Mouse (Mus musculus): ENCODE results near the gene Palm2.
"Not testable (repeated sequence)": the region's sequence is repeated elsewhere in the genome, so short reads cannot be mapped to it uniquely, and the experiment has no call there.

Gene Palm2

GRCm38 (mm10) chr4:57433941-57434704 lies at the start of gene Palm2:
Gene Palm2, plus strand, starts transcription at chr4:57434247.
- DNase-seq (ENCODE audit: low read depth, low spot score), result peak; percentile 63

- no peak for DNase-seq (ENCODE audit: low read depth, low spot score)
These were observed 49.7 kb upstream of the Palm2 start for GRCm38 (mm10) chr4:57384355-57384754.

- DNase-seq (ENCODE audit: low read depth, low spot score), result no peak
These were observed 42.9 kb upstream of the Palm2 start for GRCm38 (mm10) chr4:57391103-57391502.

GRCm38 (mm10) chr4:57396414-57396813 lies 37.6 kb upstream of the Palm2 start:
- no peak for DNase-seq (ENCODE audit: low read depth, low spot score)

GRCm38 (mm10) chr4:57412385-57412784 lies 21.7 kb upstream of the Palm2 start:
- DNase-seq (ENCODE audit: low read depth, low spot score), result not testable (repeated sequence)

GRCm38 (mm10) chr4:57413016-57413415 lies 21.0 kb upstream of the Palm2 start:
- DNase-seq (ENCODE audit: low read depth, low spot score), result no peak

GRCm38 (mm10) chr4:57413670-57414069 lies 20.4 kb upstream of the Palm2 start:
- DNase-seq (ENCODE audit: low read depth, low spot score), result not testable (repeated sequence)

- no peak for DNase-seq (ENCODE audit: low read depth, low spot score)
These were observed 10.0 kb upstream of the Palm2 start for GRCm38 (mm10) chr4:57424011-57424410.

GRCm38 (mm10) chr4:57428317-57428716 lies 5.7 kb upstream of the Palm2 start:
- no peak for DNase-seq (ENCODE audit: low read depth, low spot score)

- DNase-seq (ENCODE audit: low read depth, low spot score), result no peak
These were observed 786 bp downstream of the Palm2 start for GRCm38 (mm10) chr4:57434705-57435360.

GRCm38 (mm10) chr4:57436286-57436685 lies 2.2 kb downstream of the Palm2 start:
- DNase-seq (ENCODE audit: low read depth, low spot score), result no peak

- no peak for DNase-seq (ENCODE audit: low read depth, low spot score)
These were observed 12.0 kb downstream of the Palm2 start for GRCm38 (mm10) chr4:57446082-57446481.

GRCm38 (mm10) chr4:57446854-57447444 lies 12.9 kb downstream of the Palm2 start:
- DNase-seq (ENCODE audit: low read depth, low spot score), result no peak

GRCm38 (mm10) chr4:57451896-57452295 lies 17.8 kb downstream of the Palm2 start:
- DNase-seq (ENCODE audit: low read depth, low spot score), result no peak

GRCm38 (mm10) chr4:57452661-57453060 lies 18.6 kb downstream of the Palm2 start:
- DNase-seq (ENCODE audit: low read depth, low spot score), result no peak

- no peak for DNase-seq (ENCODE audit: low read depth, low spot score)
These were observed 28.3 kb downstream of the Palm2 start for GRCm38 (mm10) chr4:57462378-57462777.

- no peak for DNase-seq (ENCODE audit: low read depth, low spot score)
These were observed 48.4 kb downstream of the Palm2 start for GRCm38 (mm10) chr4:57482435-57482834.

GRCm38 (mm10) chr4:57486392-57486791 lies 52.3 kb downstream of the Palm2 start:
- no peak for DNase-seq (ENCODE audit: low read depth, low spot score)

- no peak for DNase-seq (ENCODE audit: low read depth, low spot score)
These were observed 55.8 kb downstream of the Palm2 start for GRCm38 (mm10) chr4:57489887-57490286.

GRCm38 (mm10) chr4:57504792-57505191 lies 70.7 kb downstream of the Palm2 start:
- DNase-seq (ENCODE audit: low read depth, low spot score), result no peak

GRCm38 (mm10) chr4:57510576-57510975 lies 76.5 kb downstream of the Palm2 start:
- DNase-seq (ENCODE audit: low read depth, low spot score), result no peak

- no peak for DNase-seq (ENCODE audit: low read depth, low spot score)
These were observed 77.7 kb downstream of the Palm2 start for GRCm38 (mm10) chr4:57511734-57512133.

Data from brain, embryonic 18.5 days (tissue).